Mouse (Mus musculus): ENCODE results near the gene Tpbg. TPM values are rescaled to one million over a fixed set of nuclear protein-coding genes. Genes with fewer than 3 reads are reported as not detected.
"Not testable (repeated sequence)": the region's sequence is repeated elsewhere in the genome, so short reads cannot be mapped to it uniquely, and the experiment has no call there.

Tpbg gene
- total RNA-seq (2021) = 10 to 100 TPM in 1 of 2 experiments, 1 to 10 TPM in 1; 6.5 to 11.1 TPM

GRCm38 (mm10) chr9:85842351-85843011 lies at the start of gene Tpbg:
TSS of gene Tpbg (plus strand) at chr9:85842380.
- DNase-seq (ENCODE audit: extremely low spot score in 1 of 2, low spot score in 1 of 2) = peak in 1 of 2 experiments; percentile 29

DNA sequence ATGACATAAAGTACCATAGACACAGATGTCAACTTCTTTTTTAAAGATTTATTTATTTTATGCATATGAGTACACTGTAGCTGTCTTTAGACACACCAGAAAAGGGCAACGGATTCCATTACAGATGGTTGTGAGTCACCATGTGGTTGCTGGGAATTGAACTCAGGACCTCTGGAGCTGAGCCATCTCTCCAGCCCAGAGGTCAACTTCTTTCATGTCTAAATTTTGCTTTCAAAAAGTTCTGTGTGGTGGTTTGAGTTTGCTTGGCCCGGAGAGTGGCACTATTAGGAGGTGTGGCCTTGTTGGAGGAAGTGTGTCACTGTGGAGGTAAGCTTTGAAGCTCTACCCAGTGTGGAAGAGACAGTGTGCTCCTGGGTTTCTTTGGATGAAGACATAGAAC lies 40.2 kb upstream of the Tpbg start:
- not testable (repeated sequence) for DNase-seq (ENCODE audit: extremely low spot score in 1 of 2, low spot score in 1 of 2)

GRCm38 (mm10) chr9:85802563-85802962 lies 39.6 kb upstream of the Tpbg start:
- DNase-seq (ENCODE audit: extremely low spot score in 1 of 2, low spot score in 1 of 2) = no peak

DNA sequence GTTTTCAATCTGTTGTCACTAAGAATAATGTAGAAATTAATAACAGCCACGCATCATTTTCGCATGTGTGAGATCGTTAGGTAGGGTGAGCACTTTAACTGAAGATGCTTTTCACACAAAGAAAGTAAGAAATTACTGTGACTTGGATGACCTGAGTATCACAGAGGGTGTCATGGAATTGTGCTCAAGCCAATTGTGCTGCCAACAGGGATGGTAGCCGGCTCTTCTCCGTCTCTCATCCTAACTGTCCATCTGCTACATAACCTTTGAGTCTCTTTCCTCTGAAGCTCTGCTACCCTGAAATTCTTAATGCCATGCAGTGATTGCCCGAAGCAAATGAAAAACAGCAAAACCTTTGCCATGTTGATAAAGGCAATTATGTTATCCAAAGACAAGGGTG lies 35.8 kb upstream of the Tpbg start:
- DNase-seq (ENCODE audit: extremely low spot score in 1 of 2, low spot score in 1 of 2) = no peak

GRCm38 (mm10) chr9:85809246-85809645 lies 32.9 kb upstream of the Tpbg start:
- no peak for DNase-seq (ENCODE audit: extremely low spot score in 1 of 2, low spot score in 1 of 2)

DNA sequence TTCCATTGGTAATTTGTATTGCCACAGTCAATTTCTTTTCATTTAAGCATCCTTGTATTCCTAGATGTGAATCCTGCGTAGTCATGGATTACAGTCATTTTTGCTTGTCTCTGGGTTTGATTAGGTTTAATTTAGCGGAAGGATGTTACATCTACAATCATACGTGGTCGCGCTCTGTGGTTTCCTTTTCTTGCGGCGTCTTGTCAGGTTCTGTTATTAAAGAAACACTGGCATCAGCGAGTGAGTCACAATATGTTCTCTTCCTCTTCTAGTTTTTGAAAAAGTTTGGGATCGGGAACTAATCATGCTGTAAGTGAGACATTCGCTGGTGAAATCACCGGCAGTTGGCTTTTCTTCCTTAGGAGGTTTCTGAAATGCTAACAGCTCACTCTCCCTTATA lies 21.4 kb upstream of the Tpbg start:
- DNase-seq (ENCODE audit: extremely low spot score in 1 of 2, low spot score in 1 of 2) = no peak

DNA sequence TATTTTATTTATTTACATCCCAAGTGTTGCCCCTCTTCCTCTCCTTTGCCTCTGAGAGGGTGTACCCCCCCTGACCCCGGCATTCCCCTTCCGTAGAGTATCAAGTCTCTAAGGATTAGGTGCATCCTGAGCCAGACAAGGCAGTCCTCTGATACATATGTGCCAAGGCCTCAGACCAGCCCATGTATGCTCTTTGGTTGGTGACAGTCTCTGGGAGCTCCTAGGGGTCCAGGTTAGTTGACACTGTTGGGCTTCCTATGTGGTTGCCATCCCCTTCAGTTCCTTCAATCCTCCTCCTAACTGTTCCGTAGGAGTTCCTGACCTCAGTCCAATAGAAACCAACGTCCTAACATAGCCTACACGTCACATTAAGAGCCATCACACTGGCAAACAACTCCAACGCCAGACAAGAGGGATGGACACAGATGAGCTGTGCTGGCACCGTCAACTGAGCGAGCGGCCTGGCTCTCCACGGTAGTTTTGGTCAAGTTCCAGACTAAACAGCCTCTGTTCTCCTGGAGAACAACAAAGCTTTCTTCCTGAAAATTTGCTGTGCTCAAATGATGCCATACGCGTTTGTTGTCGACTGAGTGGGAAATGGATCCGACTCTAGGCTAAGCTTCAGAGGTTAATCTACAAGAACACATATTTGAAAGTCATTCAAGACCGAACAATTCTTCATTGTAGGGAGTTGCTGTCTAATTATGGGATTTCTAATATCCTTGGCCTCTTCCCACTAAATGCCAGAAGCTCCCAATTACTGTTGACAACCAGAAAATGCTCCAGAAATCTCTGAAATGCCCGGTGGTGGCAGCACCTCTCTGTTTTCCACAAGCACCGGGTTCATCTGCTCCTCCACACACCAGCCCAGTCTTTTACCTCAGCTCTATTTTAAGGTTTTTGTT lies 6.4 kb upstream of the Tpbg start:
- no peak for DNase-seq (ENCODE audit: extremely low spot score in 1 of 2, low spot score in 1 of 2)

- DNase-seq (ENCODE audit: extremely low spot score in 1 of 2, low spot score in 1 of 2) = no peak
These were observed 2.6 kb upstream of the Tpbg start for GRCm38 (mm10) chr9:85839626-85840025.

DNA sequence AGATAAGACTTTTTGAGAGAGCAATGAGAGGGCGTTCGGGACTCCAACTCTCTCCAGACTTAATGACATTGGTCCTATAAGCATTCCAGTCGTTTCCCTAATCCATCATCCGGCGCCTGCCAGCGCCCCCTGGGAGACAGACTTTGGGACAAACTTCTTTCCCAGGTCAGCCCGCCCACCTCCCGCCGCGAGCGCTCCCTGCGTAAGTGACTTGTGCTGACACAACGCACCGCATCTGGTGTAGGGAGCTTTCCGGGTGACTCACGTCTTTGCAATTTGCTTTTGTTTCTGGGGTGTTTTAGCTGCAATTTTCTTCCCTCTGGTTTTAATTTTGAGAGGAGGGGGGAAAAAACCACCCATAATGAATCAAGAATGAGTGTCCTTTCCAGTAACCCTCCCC lies 289 bp upstream of the Tpbg start:
- DNase-seq (ENCODE audit: extremely low spot score in 1 of 2, low spot score in 1 of 2) = peak in 1 of 2 experiments; percentile 17

GRCm38 (mm10) chr9:85843031-85843890 lies 1.1 kb downstream of the Tpbg start:
- peak in 1 of 2 experiments; percentile 13 for DNase-seq (ENCODE audit: extremely low spot score in 1 of 2, low spot score in 1 of 2)

DNA sequence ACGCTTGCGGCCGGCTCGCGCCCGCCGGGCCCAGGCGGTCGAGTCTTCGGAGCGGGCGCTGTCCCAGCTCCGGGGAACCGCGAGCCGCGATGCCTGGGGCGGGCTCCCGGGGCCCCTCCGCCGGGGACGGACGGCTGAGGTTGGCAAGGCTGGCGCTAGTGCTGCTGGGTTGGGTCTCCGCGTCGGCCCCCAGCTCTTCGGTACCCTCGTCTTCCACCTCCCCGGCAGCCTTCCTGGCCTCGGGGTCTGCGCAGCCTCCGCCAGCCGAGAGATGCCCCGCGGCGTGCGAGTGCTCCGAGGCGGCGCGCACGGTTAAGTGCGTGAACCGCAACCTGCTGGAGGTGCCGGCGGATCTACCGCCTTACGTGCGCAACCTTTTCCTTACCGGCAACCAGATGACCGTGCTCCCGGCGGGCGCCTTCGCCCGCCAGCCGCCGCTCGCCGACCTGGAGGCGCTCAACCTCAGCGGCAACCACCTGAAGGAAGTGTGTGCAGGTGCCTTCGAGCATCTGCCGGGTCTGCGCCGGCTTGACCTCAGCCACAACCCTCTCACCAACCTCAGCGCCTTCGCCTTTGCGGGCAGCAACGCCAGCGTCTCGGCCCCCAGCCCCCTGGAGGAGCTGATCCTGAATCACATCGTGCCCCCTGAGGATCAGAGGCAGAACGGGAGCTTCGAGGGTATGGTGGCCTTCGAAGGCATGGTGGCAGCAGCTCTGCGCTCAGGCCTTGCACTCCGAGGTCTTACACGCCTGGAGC lies 1.9 kb downstream of the Tpbg start:
- DNase-seq (ENCODE audit: extremely low spot score in 1 of 2, low spot score in 1 of 2) = no peak

DNA sequence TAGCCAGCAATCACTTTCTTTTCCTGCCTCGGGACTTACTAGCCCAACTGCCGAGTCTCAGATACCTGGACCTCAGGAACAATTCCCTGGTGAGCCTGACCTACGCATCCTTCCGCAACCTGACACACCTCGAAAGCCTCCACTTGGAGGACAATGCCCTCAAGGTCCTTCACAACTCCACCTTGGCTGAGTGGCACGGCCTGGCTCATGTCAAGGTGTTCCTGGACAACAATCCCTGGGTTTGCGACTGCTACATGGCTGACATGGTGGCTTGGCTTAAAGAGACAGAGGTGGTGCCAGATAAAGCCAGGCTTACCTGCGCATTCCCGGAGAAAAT lies 2.4 kb downstream of the Tpbg start:
- DNase-seq (ENCODE audit: extremely low spot score in 1 of 2, low spot score in 1 of 2) = no peak

DNA sequence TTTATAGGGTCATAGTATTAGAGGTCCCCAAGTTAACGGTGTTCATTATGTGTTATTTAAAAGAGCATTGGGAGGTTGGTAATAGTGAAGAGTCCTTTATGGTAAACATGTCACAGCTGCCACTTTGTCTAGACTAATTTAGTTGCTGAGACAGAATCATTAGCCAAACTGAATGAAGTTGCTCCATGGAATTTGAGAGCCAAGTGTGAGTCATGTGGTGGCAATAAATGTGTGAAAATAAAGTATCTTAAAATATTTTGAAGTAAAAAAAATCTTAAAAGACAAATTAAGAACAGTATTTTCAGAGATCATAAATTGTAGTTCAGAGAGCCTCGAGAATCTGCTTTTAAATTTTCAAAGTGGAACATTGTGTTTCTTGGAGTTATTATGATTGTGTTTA lies 4.0 kb downstream of the Tpbg start:
- no peak for DNase-seq (ENCODE audit: extremely low spot score in 1 of 2, low spot score in 1 of 2)

DNA sequence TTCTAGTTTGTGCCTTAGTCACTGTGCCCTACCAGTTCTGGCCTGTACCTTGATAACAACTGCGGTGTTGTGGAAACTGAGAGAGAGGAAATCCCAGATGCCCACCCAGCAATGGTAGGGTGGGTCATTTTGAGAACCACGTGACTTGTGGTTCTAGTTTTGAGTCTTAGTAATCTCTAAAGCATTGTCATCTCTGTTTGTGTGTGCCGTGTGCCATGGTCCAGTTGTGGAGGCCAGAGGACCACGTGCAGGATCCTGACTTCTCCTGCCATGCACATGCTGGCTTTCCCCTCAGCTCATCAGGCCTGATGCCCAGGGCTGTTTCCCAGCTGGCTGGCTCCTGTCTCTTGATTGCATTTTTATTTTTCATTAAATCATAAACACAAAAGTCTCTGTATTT lies 12.6 kb downstream of the Tpbg start:
- no peak for DNase-seq (ENCODE audit: extremely low spot score in 1 of 2, low spot score in 1 of 2)

- no peak for DNase-seq (ENCODE audit: extremely low spot score in 1 of 2, low spot score in 1 of 2)
These were observed 14.3 kb downstream of the Tpbg start for GRCm38 (mm10) chr9:85856511-85856910.

DNA sequence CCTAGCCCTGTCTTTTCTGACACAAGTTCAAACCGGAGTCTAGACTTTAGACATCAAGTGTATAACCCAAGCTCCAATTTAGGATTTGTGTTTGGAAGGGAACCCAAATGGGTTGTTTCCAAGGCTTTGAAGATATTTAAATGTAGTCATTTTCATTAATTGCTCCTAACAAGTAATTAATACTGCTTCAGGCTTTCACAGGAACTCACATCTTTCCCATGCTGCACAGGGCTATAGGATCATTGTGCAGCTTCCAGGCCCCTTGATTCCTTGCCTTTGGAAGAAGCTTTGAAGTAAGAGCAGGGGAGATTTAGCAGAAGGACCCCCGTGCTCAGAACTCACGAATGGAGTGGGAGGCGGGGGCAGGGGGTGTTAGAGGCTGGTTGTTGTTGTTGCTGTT lies 18.9 kb downstream of the Tpbg start:
- no peak for DNase-seq (ENCODE audit: extremely low spot score in 1 of 2, low spot score in 1 of 2)

GRCm38 (mm10) chr9:85862562-85862961 lies 20.4 kb downstream of the Tpbg start:
- DNase-seq (ENCODE audit: extremely low spot score in 1 of 2, low spot score in 1 of 2) = no peak

- DNase-seq (ENCODE audit: extremely low spot score in 1 of 2, low spot score in 1 of 2) = no peak
These were observed 30.7 kb downstream of the Tpbg start for GRCm38 (mm10) chr9:85872908-85873307.

DNA sequence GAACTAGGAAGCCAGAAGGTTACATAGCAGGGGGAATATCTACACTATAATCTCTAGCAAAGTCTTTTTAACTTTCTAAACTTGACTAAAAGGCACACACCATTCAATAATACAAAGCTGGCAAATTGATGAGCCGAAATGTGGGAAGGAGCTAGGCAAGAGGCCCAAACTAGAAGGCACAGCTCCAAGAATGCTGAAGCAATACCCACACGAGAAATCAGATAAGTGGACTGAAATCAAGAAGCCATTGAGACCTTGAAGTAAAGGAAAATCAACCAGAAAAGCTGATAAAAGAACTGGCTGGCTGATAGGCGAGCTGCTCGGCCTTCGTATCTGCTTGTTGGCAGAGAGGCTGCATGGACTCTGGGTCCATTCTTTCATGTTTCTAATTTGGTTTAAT lies 51.5 kb downstream of the Tpbg start:
- peak in 1 of 2 experiments; percentile 14 for DNase-seq (ENCODE audit: extremely low spot score in 1 of 2, low spot score in 1 of 2)

Measured in layer of hippocampus, postnatal 25 days (tissue).